Mouse (Mus musculus): ENCODE data around the gene Spata16.

Gene Spata16

GRCm38 (mm10) chr3:26832954-26833353, 195.5 kb downstream of the Spata16 start:
- no peak for DNase-seq (ENCODE audit: low spot score in 2 of 2)

- no peak for DNase-seq (ENCODE audit: low spot score in 2 of 2)
These were observed 197.0 kb downstream of the Spata16 start for GRCm38 (mm10) chr3:26834178-26835050.

GRCm38 (mm10) chr3:26835051-26835755, 197.8 kb downstream of the Spata16 start:
- DNase-seq (ENCODE audit: low spot score in 2 of 2) = no peak

GRCm38 (mm10) chr3:26845041-26845440, 207.6 kb downstream of the Spata16 start:
- no peak for DNase-seq (ENCODE audit: low spot score in 2 of 2)

GRCm38 (mm10) chr3:26847935-26848334, 210.5 kb downstream of the Spata16 start:
- no peak for DNase-seq (ENCODE audit: low spot score in 2 of 2)

GRCm38 (mm10) chr3:26850207-26850606, 212.8 kb downstream of the Spata16 start:
- DNase-seq (ENCODE audit: low spot score in 2 of 2) = no peak

- no peak for DNase-seq (ENCODE audit: low spot score in 2 of 2)
These were observed 213.5 kb downstream of the Spata16 start for GRCm38 (mm10) chr3:26850691-26851563.

- no peak for DNase-seq (ENCODE audit: low spot score in 2 of 2)
These were observed 216.1 kb downstream of the Spata16 start for GRCm38 (mm10) chr3:26853557-26853956.

GRCm38 (mm10) chr3:26874706-26875105, 237.3 kb downstream of the Spata16 start:
- no peak for DNase-seq (ENCODE audit: low spot score in 2 of 2)

GRCm38 (mm10) chr3:26877291-26877690, 239.9 kb downstream of the Spata16 start:
- DNase-seq (ENCODE audit: low spot score in 2 of 2) = no peak

- DNase-seq (ENCODE audit: low spot score in 2 of 2) = no peak
These were observed 279.2 kb downstream of the Spata16 start for GRCm38 (mm10) chr3:26916607-26917006.

GRCm38 (mm10) chr3:26920986-26921385, 283.6 kb downstream of the Spata16 start:
- no peak for DNase-seq (ENCODE audit: low spot score in 2 of 2)

- DNase-seq (ENCODE audit: low spot score in 2 of 2) = no peak
These were observed 284.2 kb downstream of the Spata16 start for GRCm38 (mm10) chr3:26921576-26921975.

GRCm38 (mm10) chr3:26923391-26923790, 286.0 kb downstream of the Spata16 start:
- no peak for DNase-seq (ENCODE audit: low spot score in 2 of 2)

- DNase-seq (ENCODE audit: low spot score in 2 of 2) = no peak
These were observed 286.8 kb downstream of the Spata16 start for GRCm38 (mm10) chr3:26924212-26924611.

- no peak for DNase-seq (ENCODE audit: low spot score in 2 of 2)
These were observed 295.7 kb downstream of the Spata16 start for GRCm38 (mm10) chr3:26933079-26933478.

GRCm38 (mm10) chr3:26936897-26937590, 299.6 kb downstream of the Spata16 start:
- no peak for DNase-seq (ENCODE audit: low spot score in 2 of 2)

- DNase-seq (ENCODE audit: low spot score in 2 of 2) = no peak
These were observed 329.4 kb downstream of the Spata16 start for GRCm38 (mm10) chr3:26966776-26967175.

GRCm38 (mm10) chr3:26968852-26969513, 331.6 kb downstream of the Spata16 start:
- DNase-seq (ENCODE audit: low spot score in 2 of 2) = no peak

- DNase-seq (ENCODE audit: low spot score in 2 of 2) = no peak
These were observed 333.1 kb downstream of the Spata16 start for GRCm38 (mm10) chr3:26970529-26970928.

- DNase-seq (ENCODE audit: low spot score in 2 of 2) = no peak
These were observed 333.9 kb downstream of the Spata16 start for GRCm38 (mm10) chr3:26971276-26971675.
